Mouse (Mus musculus): ENCODE results near the gene Hsd3b1.

GRCm38 (mm10) chr3:98862800-98863199, 3.2 kb upstream of the Hsd3b1 start:
- TF ChIP-seq CTCF (conservative IDR thresholded peaks at IDR 0.05; ENCODE audit: insufficient read depth, insufficient read length, low read depth, low read length) = no peak
- TF ChIP-seq POLR2A (IDR thresholded peaks at IDR 0.05; ENCODE audit: low read depth, low read length) = no peak
